Mouse (Mus musculus) myocyte (in vitro differentiated cells): ENCODE data around the gene Gm20503. TPM values are rescaled to one million over a fixed set of nuclear protein-coding genes. Genes with fewer than 3 reads are reported as not detected.
A peak's percentile ranks its signal among the peaks of the same experiment; 100 is the strongest.

Experiments
- H3K27me3 ChIP-seq: one replicate; pipeline ENCODE4 v1.6.1; 2011; ENCODE audit not compliant: control insufficient read depth, insufficient read depth, insufficient read length
- H3K36me3 ChIP-seq: one replicate; pipeline ENCODE4 v1.6.1; 2011; ENCODE audit not compliant: control insufficient read depth, insufficient read depth
- H3K4me2 ChIP-seq: one replicate; pipeline ENCODE4 v1.6.1; 2011; ENCODE audit warnings: low read depth, control low read depth
- H3K4me3 ChIP-seq: one replicate; pipeline ENCODE4 v1.5.1; 2011; ENCODE audit warnings: mild to moderate bottlenecking, control low read depth, moderate library complexity
- H3K79me2 ChIP-seq: one replicate; pipeline ENCODE4 v1.6.1; 2011; ENCODE audit not compliant: control insufficient read depth, insufficient read depth
- H3ac ChIP-seq: one replicate; pipeline ENCODE4 v1.6.1; 2011; ENCODE audit not compliant: control insufficient read depth, insufficient read length
- CEBPB ChIP-seq: IDR thresholded peaks from 2 replicates; pipeline ENCODE4 v1.6.1; 2011; ENCODE audit warnings: mild to moderate bottlenecking, moderate library complexity; ENCODE audit not compliant: poor library complexity, insufficient read depth, severe bottlenecking
- E2F4 ChIP-seq: IDR thresholded peaks from one replicate; pipeline ENCODE4 v1.6.1; 2011; ENCODE audit warnings: mild to moderate bottlenecking, control low read depth, moderate library complexity; ENCODE audit not compliant: insufficient read depth
- MAX ChIP-seq: IDR thresholded peaks from one replicate; pipeline ENCODE4 v1.6.1; 2011; ENCODE audit warnings: low read depth, mild to moderate bottlenecking, control low read depth
- MYOD1 ChIP-seq, 3 experiments: IDR thresholded peaks; one replicate each; pipeline ENCODE4 v1.6.1; 2011; ENCODE audit warnings: control low read depth in 2 of 3, low read depth in 2 of 3, mild to moderate bottlenecking in 2 of 3, moderate library complexity in 1 of 3; ENCODE audit not compliant: insufficient read length in 2 of 3, control insufficient read depth in 1 of 3
- MYOG ChIP-seq, 3 experiments: IDR thresholded peaks; one replicate each; pipeline ENCODE4 v1.6.1; 2011; ENCODE audit warnings: control low read depth in 2 of 3, low read depth in 2 of 3, mild to moderate bottlenecking in 2 of 3; ENCODE audit not compliant: insufficient read length in 2 of 3, control insufficient read depth in 1 of 3, insufficient read depth in 1 of 3
- POLR2A ChIP-seq: IDR thresholded peaks from one replicate; pipeline ENCODE4 v1.6.1; 2011; ENCODE audit warnings: low read depth, mild to moderate bottlenecking, control low read depth, moderate library complexity; ENCODE audit not compliant: insufficient read length
- POLR2AphosphoS2 ChIP-seq: IDR thresholded peaks from one replicate; pipeline ENCODE4 v1.6.1; 2011; ENCODE audit warnings: low read depth, control low read depth; ENCODE audit not compliant: insufficient read length
- REST ChIP-seq: IDR thresholded peaks from one replicate; pipeline ENCODE4 v1.6.1; 2011; ENCODE audit warnings: mild to moderate bottlenecking, control low read depth, moderate library complexity; ENCODE audit not compliant: insufficient read depth, insufficient read length
- SRF ChIP-seq: IDR thresholded peaks from one replicate; pipeline ENCODE4 v1.6.1; 2011; ENCODE audit warnings: low read depth; ENCODE audit not compliant: control insufficient read depth, insufficient read length
- TCF12 ChIP-seq: IDR thresholded peaks from one replicate; pipeline ENCODE4 v1.6.1; 2011; ENCODE audit warnings: mild to moderate bottlenecking, control low read depth; ENCODE audit not compliant: poor library complexity, insufficient read depth, severe bottlenecking
- TCF3 ChIP-seq: IDR thresholded peaks from one replicate; pipeline ENCODE4 v1.6.1; 2011; ENCODE audit warnings: low read depth, control low read depth; ENCODE audit not compliant: insufficient read length
- USF1 ChIP-seq: IDR thresholded peaks from one replicate; pipeline ENCODE4 v1.6.1; 2011; ENCODE audit warnings: low read depth, mild to moderate bottlenecking, control low read depth, moderate library complexity
- polyA plus RNA-seq: library from polyadenylated mRNA; unstranded; fragments of >200 nt; fragmentation: generic; extraction: Trizol; gene quantifications from one replicate; pipeline ENCODE4 v1.2.1, GENCODE M21; 2012; ENCODE audit warnings: missing spikeins

The Gm20503 gene
- polyA plus RNA-seq, 1 experiment = 0.73 TPM

GRCm38 (mm10) chr4:59035786-59036350 lies 32.9 kb downstream of the Gm20503 start:
- peaks cover 9% of the 10 kb centered on the region for H3K36me3 ChIP-seq
- H3K4me3 ChIP-seq = peak overlapping the region; percentile 36
- peaks cover 20% of the 10 kb centered on the region for H3K79me2 ChIP-seq
- TF ChIP-seq MYOD1 (IDR thresholded peaks at IDR 0.05; ENCODE audit: control insufficient read depth in 1 of 3, insufficient read length in 2 of 3, low read depth in 2 of 3) (no peak), CEBPB (no peak), TCF12 (no peak), POLR2A (no peak), MYOG (IDR thresholded peaks at IDR 0.05; ENCODE audit: control insufficient read depth in 1 of 3, insufficient read depth in 1 of 3, insufficient read length in 2 of 3, low read depth in 2 of 3) (no peak), TCF3 (no peak), MAX (no peak), POLR2AphosphoS2 (no peak), USF1 (no peak)
- peak overlapping the region; percentile 8 for H3ac ChIP-seq
- H3K4me2 ChIP-seq = peak overlapping the region; percentile 82
- no peaks in the 10 kb centered on the region for H3K27me3 ChIP-seq

GRCm38 (mm10) chr4:59036490-59037127 lies 33.6 kb downstream of the Gm20503 start:
- no peaks in the 10 kb centered on the region for H3K27me3 ChIP-seq
- no peak overlapping the region for H3ac ChIP-seq
- H3K4me2 ChIP-seq = peak overlapping the region; percentile 82
- H3K4me3 ChIP-seq = peak overlapping the region; percentile 36
- TF ChIP-seq POLR2A (peak; percentile 26), SRF (no peak)
- peaks cover 20% of the 10 kb centered on the region for H3K79me2 ChIP-seq
- H3K36me3 ChIP-seq = peaks cover 13% of the 10 kb centered on the region

GRCm38 (mm10) chr4:59037525-59037924 lies 34.5 kb downstream of the Gm20503 start:
- H3ac ChIP-seq = no peak overlapping the region
- no peak overlapping the region for H3K4me3 ChIP-seq
- H3K4me2 ChIP-seq = no peak overlapping the region
- peaks cover 20% of the 10 kb centered on the region for H3K79me2 ChIP-seq
- H3K36me3 ChIP-seq = peaks cover 17% of the 10 kb centered on the region
- no peaks in the 10 kb centered on the region for H3K27me3 ChIP-seq
- TF ChIP-seq USF1 (no peak), MYOD1 (IDR thresholded peaks at IDR 0.05; ENCODE audit: control insufficient read depth in 1 of 3, insufficient read length in 2 of 3, low read depth in 2 of 3) (no peak), MYOG (IDR thresholded peaks at IDR 0.05; ENCODE audit: control insufficient read depth in 1 of 3, insufficient read depth in 1 of 3, insufficient read length in 2 of 3, low read depth in 2 of 3) (no peak), TCF12 (no peak)

GRCm38 (mm10) chr4:59040397-59041287 lies 37.6 kb downstream of the Gm20503 start:
- Histone ChIP-seq H3K79me2 (peaks cover 18% of the 10 kb centered on the region), H3K36me3 (peaks cover 17% of the 10 kb centered on the region), H3ac (no peak overlapping the region), H3K4me3 (no peak overlapping the region), H3K4me2 (no peak overlapping the region), H3K27me3 (no peaks in the 10 kb centered on the region)
- no peak for TF ChIP-seq TCF3
- no peak for TF ChIP-seq MAX
- TF ChIP-seq SRF = no peak
- no peak for TF ChIP-seq USF1
- TF ChIP-seq MYOG (IDR thresholded peaks at IDR 0.05; ENCODE audit: control insufficient read depth in 1 of 3, insufficient read depth in 1 of 3, insufficient read length in 2 of 3, low read depth in 2 of 3) = no peak
- TF ChIP-seq POLR2AphosphoS2 = no peak
- no peak for TF ChIP-seq POLR2A
- TF ChIP-seq E2F4 = no peak
- TF ChIP-seq REST = no peak
- TF ChIP-seq CEBPB = no peak
- no peak for TF ChIP-seq TCF12
- no peak for TF ChIP-seq MYOD1 (IDR thresholded peaks at IDR 0.05; ENCODE audit: control insufficient read depth in 1 of 3, insufficient read length in 2 of 3, low read depth in 2 of 3)

GRCm38 (mm10) chr4:59043074-59043473 lies 40.1 kb downstream of the Gm20503 start:
- Histone ChIP-seq H3K36me3 (peaks cover 17% of the 10 kb centered on the region), H3K4me3 (no peak overlapping the region), H3K27me3 (no peaks in the 10 kb centered on the region), H3K79me2 (peaks cover 4% of the 10 kb centered on the region), H3K4me2 (no peak overlapping the region), H3ac (no peak overlapping the region)
- TF ChIP-seq TCF12 (no peak), TCF3 (no peak), MAX (no peak), CEBPB (no peak), POLR2A (no peak), SRF (no peak)
